Mouse (Mus musculus): ENCODE measurements around the gene Actn3. TPM values are rescaled to one million over a fixed set of nuclear protein-coding genes. Genes with fewer than 3 reads are reported as not detected.
A peak's percentile ranks its signal among the peaks of the same experiment; 100 is the strongest.

The Actn3 gene
- total RNA-seq (2014; rRNA removed) (1.1 TPM in 1 of 2 replicates, not detected in the other), polyA plus RNA-seq (2012; rRNA removed) (0.11 TPM in 1 of 2 replicates, not detected in the other)

GRCm38 (mm10) chr19:4877785-4878184 lies at the start of gene Actn3:
Gene Actn3 (minus strand): TSS chr19:4877909.
- no peak for TF ChIP-seq CTCF (IDR thresholded peaks at IDR 0.05; ENCODE audit: low read depth, low read length)
- Histone ChIP-seq H3K4me1 (ENCODE audit: control insufficient read depth, insufficient read depth, low read length) (peaks cover 6% of the 10 kb centered on the region), H3K4me3 (ENCODE audit: insufficient read depth, low read depth, low read length) (peak within 1 kb of the TSS; percentile 99), H3K9ac (ENCODE audit: low read depth, low read length) (peak within 1 kb of the TSS; percentile 98), H3K36me3 (ENCODE audit: control insufficient read depth, insufficient read depth, low read length) (no peaks in the 10 kb centered on the region), H3K79me2 (ENCODE audit: control insufficient read depth, insufficient read depth, low read length) (peaks cover 4% of the 10 kb centered on the region), H3K27ac (replicated peaks; ENCODE audit: insufficient read depth, low read depth, low read length) (no peak within 1 kb of the TSS), H3K27me3 (ENCODE audit: control insufficient read depth, insufficient read depth, low read length) (no peaks in the 10 kb centered on the region)
- WGBS = 10% methylated on average over 17 of the region's 17 CpGs
- DNase-seq (ENCODE audit: extremely low read depth, low read depth, low spot score) = no peak

- TF ChIP-seq CTCF (IDR thresholded peaks at IDR 0.05; ENCODE audit: low read depth, low read length) = no peak
- no peak for TF ChIP-seq POLR2A (IDR thresholded peaks at IDR 0.05; ENCODE audit: extremely low read depth, insufficient read depth, low read length)
- H3K79me2 ChIP-seq (ENCODE audit: control insufficient read depth, insufficient read depth, low read length) = peaks cover 9% of the 10 kb centered on the region; the same call in 1 of the 2 replicates
- no peak overlapping the region for H3K9ac ChIP-seq (ENCODE audit: low read depth, low read length)
- H3K4me3 ChIP-seq (ENCODE audit: insufficient read depth, low read depth, low read length) = no peak overlapping the region
- 0 out of 2 replicates have a peak, but pooled peaks cover 7% of the 10 kb centered on the region for H3K4me1 ChIP-seq (ENCODE audit: control insufficient read depth, insufficient read depth, low read length)
- no peak overlapping the region for H3K27ac ChIP-seq (replicated peaks; ENCODE audit: insufficient read depth, low read depth, low read length)
- H3K36me3 ChIP-seq (ENCODE audit: control insufficient read depth, insufficient read depth, low read length) = peaks cover 23% of the 10 kb centered on the region
- DNase-seq (ENCODE audit: extremely low read depth, low read depth, low spot score) = no peak
- 97% methylated on average over 11 of the region's 11 CpGs for WGBS
- no peaks in the 10 kb centered on the region for H3K27me3 ChIP-seq (ENCODE audit: control insufficient read depth, insufficient read depth, low read length)
Observed at GRCm38 (mm10) chr19:4925121-4925860, 47.6 kb upstream of the Actn3 start.

- DNase-seq (ENCODE audit: extremely low read depth, low read depth, low spot score) = no peak
- no peaks in the 10 kb centered on the region for H3K79me2 ChIP-seq (ENCODE audit: control insufficient read depth, insufficient read depth, low read length)
- H3K36me3 ChIP-seq (ENCODE audit: control insufficient read depth, insufficient read depth, low read length) = peaks cover 48% of the 10 kb centered on the region
- H3K4me1 ChIP-seq (ENCODE audit: control insufficient read depth, insufficient read depth, low read length) = no peaks in the 10 kb centered on the region
- WGBS = 89% methylated on average over 6 of the region's 6 CpGs
- H3K4me3 ChIP-seq (ENCODE audit: insufficient read depth, low read depth, low read length) = no peak overlapping the region
- H3K9ac ChIP-seq (ENCODE audit: low read depth, low read length) = no peak overlapping the region
- no peak overlapping the region for H3K27ac ChIP-seq (replicated peaks; ENCODE audit: insufficient read depth, low read depth, low read length)
- TF ChIP-seq POLR2A (IDR thresholded peaks at IDR 0.05; ENCODE audit: extremely low read depth, insufficient read depth, low read length) (no peak), CTCF (IDR thresholded peaks at IDR 0.05; ENCODE audit: low read depth, low read length) (no peak)
- H3K27me3 ChIP-seq (ENCODE audit: control insufficient read depth, insufficient read depth, low read length) = no peaks in the 10 kb centered on the region
Observed at GRCm38 (mm10) chr19:4919652-4920051, 41.9 kb upstream of the Actn3 start.

- H3K27ac ChIP-seq (replicated peaks; ENCODE audit: insufficient read depth, low read depth, low read length) = no peak overlapping the region
- TF ChIP-seq CTCF (IDR thresholded peaks at IDR 0.05; ENCODE audit: low read depth, low read length) (no peak), POLR2A (IDR thresholded peaks at IDR 0.05; ENCODE audit: extremely low read depth, insufficient read depth, low read length) (no peak)
- H3K9ac ChIP-seq (ENCODE audit: low read depth, low read length) = no peak overlapping the region
- H3K79me2 ChIP-seq (ENCODE audit: control insufficient read depth, insufficient read depth, low read length) = no peaks in the 10 kb centered on the region
- DNase-seq (ENCODE audit: extremely low read depth, low read depth, low spot score) = no peak
- H3K36me3 ChIP-seq (ENCODE audit: control insufficient read depth, insufficient read depth, low read length) = peaks cover 56% of the 10 kb centered on the region
- WGBS = 74% methylated on average over 10 of the region's 10 CpGs
- no peaks in the 10 kb centered on the region for H3K4me1 ChIP-seq (ENCODE audit: control insufficient read depth, insufficient read depth, low read length)
- no peak overlapping the region for H3K4me3 ChIP-seq (ENCODE audit: insufficient read depth, low read depth, low read length)
- H3K27me3 ChIP-seq (ENCODE audit: control insufficient read depth, insufficient read depth, low read length) = no peaks in the 10 kb centered on the region
Observed at GRCm38 (mm10) chr19:4916827-4917226, 39.1 kb upstream of the Actn3 start.

- TF ChIP-seq POLR2A (IDR thresholded peaks at IDR 0.05; ENCODE audit: extremely low read depth, insufficient read depth, low read length) = no peak
- no peak for TF ChIP-seq CTCF (IDR thresholded peaks at IDR 0.05; ENCODE audit: low read depth, low read length)
- no peak overlapping the region for H3K27ac ChIP-seq (replicated peaks; ENCODE audit: insufficient read depth, low read depth, low read length)
- no peak overlapping the region for H3K4me3 ChIP-seq (ENCODE audit: insufficient read depth, low read depth, low read length)
- no peaks in the 10 kb centered on the region for H3K79me2 ChIP-seq (ENCODE audit: control insufficient read depth, insufficient read depth, low read length)
- no peaks in the 10 kb centered on the region for H3K27me3 ChIP-seq (ENCODE audit: control insufficient read depth, insufficient read depth, low read length)
- no peak for DNase-seq (ENCODE audit: extremely low read depth, low read depth, low spot score)
- WGBS = 95% methylated on average over 15 of the region's 15 CpGs
- no peaks in the 10 kb centered on the region for H3K4me1 ChIP-seq (ENCODE audit: control insufficient read depth, insufficient read depth, low read length)
- H3K9ac ChIP-seq (ENCODE audit: low read depth, low read length) = no peak overlapping the region
- peaks cover 55% of the 10 kb centered on the region for H3K36me3 ChIP-seq (ENCODE audit: control insufficient read depth, insufficient read depth, low read length)
Observed at GRCm38 (mm10) chr19:4915924-4916603, 38.4 kb upstream of the Actn3 start.
